Comparison of ENCODE assay signal across 8 mouse cellular contexts in the genomic region with DNA sequence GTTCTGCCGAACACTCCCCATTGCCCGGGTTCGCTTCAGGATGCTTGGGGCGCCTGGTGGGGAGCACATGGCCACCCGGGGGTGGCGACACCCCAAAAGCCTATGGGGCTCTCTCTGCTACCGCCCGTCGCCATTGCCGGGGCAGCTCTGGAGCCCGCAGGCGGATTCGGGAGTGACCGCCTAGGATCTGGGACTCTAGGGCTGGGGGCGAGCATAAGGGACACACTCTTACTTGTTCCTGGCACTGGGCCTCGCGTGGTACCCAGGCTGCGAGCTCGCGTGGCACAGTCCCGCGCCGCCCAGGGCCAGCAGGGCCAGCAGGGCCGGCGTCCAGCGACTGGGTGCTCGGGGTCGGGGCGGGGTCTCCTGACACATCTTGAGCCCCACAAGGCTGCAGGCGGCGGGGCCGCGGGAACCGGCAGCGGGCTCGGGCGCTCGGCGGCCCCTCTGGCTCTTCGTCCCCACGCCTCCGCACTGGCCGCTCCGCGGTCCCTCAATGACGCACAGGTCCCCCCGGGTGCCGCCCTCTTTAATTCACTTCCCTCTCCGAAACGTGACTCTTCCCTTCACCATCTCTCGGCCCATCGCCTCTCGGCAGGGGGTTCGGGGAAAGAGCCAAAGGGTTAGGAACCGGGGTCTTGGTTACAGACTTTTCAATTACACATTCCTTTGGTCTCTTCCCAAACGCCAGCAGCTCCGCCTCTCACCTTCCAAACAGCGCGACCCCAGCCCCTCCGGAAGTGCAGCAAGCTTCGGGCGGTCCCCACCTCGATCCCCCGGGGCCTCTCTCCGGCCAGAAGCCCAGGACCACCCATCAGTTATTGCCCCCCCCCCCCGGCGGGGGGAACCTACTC. TPM values are rescaled to one million over a fixed set of nuclear protein-coding genes. Genes with fewer than 3 reads are reported as not detected.
DNase-seq lines count a peak whose midpoint lies in the region; ATAC-seq and TF ChIP-seq lines count a peak whose summit lies in the region.

No protein-coding gene starts in this region.

- H3K4me1 ChIP-seq in embryonic fibroblast, embryonic 13.5 days (ENCODE audit: control insufficient read depth, insufficient read depth, low read length), result no peaks in the 10 kb centered on the region
- H3K4me1 ChIP-seq in heart, embryonic 14.5 days (ENCODE audit: control insufficient read depth in 2 of 2, insufficient read depth in 2 of 2, low read length in 2 of 2), result peaks cover 15 to 31% of the 10 kb centered on the region in 2 experiments
- peaks cover 22% of the 10 kb centered on the region for H3K4me1 ChIP-seq in limb, embryonic 15.5 days
- peaks cover 14% of the 10 kb centered on the region; the same call in 1 of the 2 replicates for H3K4me1 ChIP-seq in midbrain, embryonic 14.5 days (ENCODE audit: control insufficient read depth, insufficient read depth, low read length)
- peaks cover 13% of the 10 kb centered on the region for H3K4me1 ChIP-seq in stomach, embryonic 15.5 days

- H3K27ac ChIP-seq in embryonic fibroblast, embryonic 13.5 days (ENCODE audit: insufficient read depth, low read length), result no peak overlapping the region
- peak overlapping the region in 1 of 2 experiments; percentile 57; a peak in 2 of 4 replicates for H3K27ac ChIP-seq in heart, embryonic 14.5 days (replicated peaks in 1 of 2; ENCODE audit: control insufficient read depth in 1 of 2, insufficient read depth in 1 of 2, low read depth in 2 of 2, low read length in 2 of 2)
- peak overlapping the region; percentile 82 for H3K27ac ChIP-seq in limb, embryonic 15.5 days
- no peak overlapping the region for H3K27ac ChIP-seq in midbrain, embryonic 14.5 days (replicated peaks; ENCODE audit: low read depth, low read length)
- H3K27ac ChIP-seq in stomach, embryonic 15.5 days, result no peak overlapping the region

- peak overlapping the region; percentile 82 for H3K9ac ChIP-seq in heart, embryonic 14.5 days (ENCODE audit: low read length)
- H3K9ac ChIP-seq in limb, embryonic 15.5 days, result peak overlapping the region; percentile 70
- peak overlapping the region; percentile 66 for H3K9ac ChIP-seq in midbrain, embryonic 14.5 days (replicated peaks; ENCODE audit: low read length)
- peak overlapping the region; percentile 39 for H3K9ac ChIP-seq in stomach, embryonic 15.5 days

- DNase-seq in urinary bladder, adult 18-20 months (ENCODE audit: low spot score in 2 of 2), result peak; percentile 30 to 48
- DNase-seq in urinary bladder, postnatal 10 days (ENCODE audit: low spot score), result no peak
- peak; percentile 57 for DNase-seq in midbrain, embryonic 14.5 days
- no peak for DNase-seq in layer of hippocampus, adult 9-10 months (ENCODE audit: low spot score)

- no peaks in the 10 kb centered on the region for H3K9me3 ChIP-seq in heart, embryonic 14.5 days (ENCODE audit: control insufficient read depth, low read length)
- H3K9me3 ChIP-seq in limb, embryonic 15.5 days, result no peaks in the 10 kb centered on the region
- H3K9me3 ChIP-seq in midbrain, embryonic 14.5 days (ENCODE audit: control insufficient read depth, low read length), result no peaks in the 10 kb centered on the region
- H3K9me3 ChIP-seq in stomach, embryonic 15.5 days, result no peaks in the 10 kb centered on the region

- no peak for TF ChIP-seq POLR2A in embryonic fibroblast, embryonic 13.5 days (IDR thresholded peaks at IDR 0.05; ENCODE audit: low read depth, low read length)

- peaks cover 5% of the 10 kb centered on the region; the same call in 1 of the 2 replicates for H3K27me3 ChIP-seq in heart, embryonic 14.5 days (ENCODE audit: control insufficient read depth, insufficient read depth, low read length)
- H3K27me3 ChIP-seq in limb, embryonic 15.5 days, result peaks cover 14% of the 10 kb centered on the region
- H3K27me3 ChIP-seq in midbrain, embryonic 14.5 days (ENCODE audit: control insufficient read depth, insufficient read depth, low read length), result peaks cover 25% of the 10 kb centered on the region
- peaks cover 30% of the 10 kb centered on the region for H3K27me3 ChIP-seq in stomach, embryonic 15.5 days (replicated peaks)

- TF ChIP-seq CTCF in embryonic fibroblast, embryonic 13.5 days (IDR thresholded peaks at IDR 0.05; ENCODE audit: borderline replicate concordance, insufficient read depth, low read length), result no peak

- WGBS in heart, embryonic 14.5 days, result under 1% methylated on average over 55 of the region's 67 CpGs
- WGBS in limb, embryonic 15.5 days, result under 1% methylated on average over 67 of the region's 67 CpGs
- under 1% methylated on average over 63 of the region's 67 CpGs for WGBS in midbrain, embryonic 14.5 days
- WGBS in stomach, embryonic 15.5 days, result under 1% methylated on average over 60 of the region's 67 CpGs

- H3K4me2 ChIP-seq in heart, embryonic 14.5 days (ENCODE audit: low read length), result peak overlapping the region; percentile 98
- H3K4me2 ChIP-seq in limb, embryonic 15.5 days, result peak overlapping the region; percentile 99
- H3K4me2 ChIP-seq in midbrain, embryonic 14.5 days (ENCODE audit: low read length), result peak overlapping the region; percentile 100
- H3K4me2 ChIP-seq in stomach, embryonic 15.5 days, result peak overlapping the region; percentile 100

- H3K36me3 ChIP-seq in heart, embryonic 14.5 days (ENCODE audit: control insufficient read depth, insufficient read depth, low read length), result no peaks in the 10 kb centered on the region
- no peaks in the 10 kb centered on the region for H3K36me3 ChIP-seq in limb, embryonic 15.5 days
- no peaks in the 10 kb centered on the region for H3K36me3 ChIP-seq in midbrain, embryonic 14.5 days (ENCODE audit: control insufficient read depth, insufficient read depth, low read length)
- H3K36me3 ChIP-seq in stomach, embryonic 15.5 days, result no peaks in the 10 kb centered on the region

- ATAC-seq in heart, embryonic 14.5 days (ENCODE audit: insufficient number of reproducible peaks, insufficient read depth, low FRiP score, low read depth), result peak; percentile 40; the same call in 1 of the 2 replicates
- 0 out of 2 replicates have a peak, but pooled peaks have one; percentile 31 for ATAC-seq in limb, embryonic 15.5 days (ENCODE audit: insufficient number of reproducible peaks, low FRiP score, low TSS enrichment, low read depth)
- ATAC-seq in midbrain, embryonic 14.5 days (ENCODE audit: low FRiP score, low TSS enrichment), result peak; percentile 38; the same call in 1 of the 2 replicates
- ATAC-seq in stomach, embryonic 15.5 days (ENCODE audit: insufficient read depth, low FRiP score, low read depth), result peak; percentile 61; the same call in 1 of the 2 replicates

- peak overlapping the region; percentile 43 for H3K4me3 ChIP-seq in embryonic fibroblast, embryonic 13.5 days (ENCODE audit: insufficient read depth, low read length)
- H3K4me3 ChIP-seq in heart, embryonic 14.5 days (ENCODE audit: control insufficient read depth in 1 of 2, insufficient read depth in 1 of 2, low read depth in 1 of 2, low read length in 2 of 2), result peak overlapping the region; percentile 62 to 68
- peak overlapping the region; percentile 62 for H3K4me3 ChIP-seq in limb, embryonic 15.5 days
- peak overlapping the region; percentile 48 for H3K4me3 ChIP-seq in midbrain, embryonic 14.5 days (replicated peaks; ENCODE audit: low read depth, low read length)
- H3K4me3 ChIP-seq in stomach, embryonic 15.5 days (replicated peaks), result peak overlapping the region; percentile 55

RNA-seq across cellular contexts. Expression of gene Emilin2, which starts 1.1 kb away (rescaled TPM):
- 18.0 and 20.2 TPM in 2 replicates for polyA plus RNA-seq in embryonic fibroblast, embryonic 13.5 days (2011; ENCODE audit: insufficient read length, low read depth, missing spikeins)
- polyA plus RNA-seq in heart, embryonic 14.5 days (2014; fragmentation: Nextera tagmentation; extraction: Ambion mirVana), result 42.6 and 45.4 TPM in 2 replicates
- polyA plus RNA-seq in limb, embryonic 15.5 days (2015; fragmentation: Nextera tagmentation; extraction: Ambion mirVana), result 32.9 and 39.3 TPM in 2 replicates
- polyA plus RNA-seq in midbrain, embryonic 14.5 days (2014; fragmentation: Nextera tagmentation; extraction: Ambion mirVana), result 0.54 and 1.8 TPM in 2 replicates
- polyA plus RNA-seq in stomach, embryonic 15.5 days (2015; fragmentation: Nextera tagmentation; extraction: Ambion mirVana), result 4.7 and 5.9 TPM in 2 replicates

Comparison
In these comparisons a context has a peak if more than half of its experiments do, and no peak if none do; other contexts are left out.
1. DNase-seq: peak in urinary bladder, adult 18-20 months (2 of 2) and midbrain, embryonic 14.5 days (single experiment); none in urinary bladder, postnatal 10 days (single experiment) and layer of hippocampus, adult 9-10 months (single experiment).
2. Peak in every context shown above with its lines, with median percentiles within 50 percentile points of each other: H3K4me3 ChIP-seq, ATAC-seq, H3K4me2 ChIP-seq and H3K9ac ChIP-seq.